Mouse (Mus musculus) forebrain, embryonic 10.5 days (tissue): ENCODE measurements around the gene Rbfox3. TPM values are rescaled to one million over a fixed set of nuclear protein-coding genes. Genes with fewer than 3 reads are reported as not detected.
A peak's percentile ranks its signal among the peaks of the same experiment; 100 is the strongest.

Source experiments
- DNase-seq: peaks from one replicate; pipeline ENCODE4 v3.0.0-alpha.2; 2017; ENCODE audit warnings: low spot score; ENCODE audit errors: extremely low spot score
- H3K27ac ChIP-seq: fragments of 300-500 bp; sonication (generic); 2 replicates; pipeline ENCODE4 v1.5.1; 2016; ENCODE audit warnings: mild to moderate bottlenecking
- H3K27me3 ChIP-seq: fragments of 300-500 bp; sonication (generic); 2 replicates; pipeline ENCODE4 v1.6.1; 2016; ENCODE audit warnings: mild to moderate bottlenecking; ENCODE audit not compliant: poor library complexity, severe bottlenecking
- H3K36me3 ChIP-seq: fragments of 300-500 bp; sonication (generic); replicated peaks from 2 replicates; pipeline ENCODE4 v1.6.1; 2016; ENCODE audit warnings: mild to moderate bottlenecking, moderate library complexity
- H3K4me1 ChIP-seq: fragments of 300-500 bp; sonication (generic); 2 replicates; pipeline ENCODE4 v1.6.1; 2016
- H3K4me3 ChIP-seq: fragments of 300-500 bp; sonication (generic); 2 replicates; pipeline ENCODE4 v1.5.1; 2016; ENCODE audit warnings: mild to moderate bottlenecking, moderate library complexity
- H3K9me3 ChIP-seq: fragments of 300-500 bp; sonication (generic); 2 replicates; pipeline ENCODE4 v1.6.1; 2016; ENCODE audit warnings: mild to moderate bottlenecking, moderate library complexity
- WGBS: fragments of 180-500 bp; shearing (Covaris S2); methylation state at CpG from one replicate; pipeline ENCODE4 v1.1.7; 2016; 5-methylcytosine and 5-hydroxymethylcytosine counted together
- polyA plus RNA-seq: library from polyadenylated mRNA; unstranded; fragments of >200 nt; fragmentation: Nextera tagmentation; extraction: Ambion mirVana; gene quantifications from 2 replicates; pipeline ENCODE4 v1.2.1, GENCODE M21; 2016

Rbfox3 gene
- polyA plus RNA-seq, 1 experiment from 2014 or later: 2.6 TPM

GRCm38 (mm10) chr11:118677277-118677676, 234.1 kb downstream of the Rbfox3 start:
- Histone ChIP-seq H3K4me1 (peaks cover 27% of the 10 kb centered on the region), H3K27me3 (peaks cover 24% of the 10 kb centered on the region), H3K9me3 (no peaks in the 10 kb centered on the region), H3K4me3 (no peak overlapping the region), H3K36me3 (no peaks in the 10 kb centered on the region), H3K27ac (no peak overlapping the region)
- 70% methylated on average over 8 of the region's 8 CpGs for WGBS
- DNase-seq: no peak

DNA sequence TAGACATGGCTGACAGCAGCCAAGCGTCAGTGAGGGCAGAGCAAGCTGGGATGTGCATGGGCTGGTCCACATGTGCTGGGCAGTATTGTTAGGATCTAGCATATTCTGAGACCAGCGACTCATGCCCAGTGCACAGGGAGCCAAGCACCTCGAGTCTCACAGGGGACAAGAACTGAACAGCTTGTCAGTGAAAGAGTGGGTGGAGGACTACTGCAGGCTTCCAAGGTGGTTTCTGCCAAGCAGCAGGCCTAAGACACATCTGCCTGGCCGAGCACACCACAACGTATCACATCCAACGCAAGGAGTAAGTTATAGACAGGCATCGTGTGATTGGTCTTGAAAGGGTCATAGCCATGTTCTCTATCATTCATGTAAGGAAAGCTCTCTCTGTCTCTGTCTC, 235.0 kb downstream of the Rbfox3 start:
- no peak for DNase-seq
- no peak overlapping the region for H3K27ac ChIP-seq
- peaks cover 27% of the 10 kb centered on the region for H3K4me1 ChIP-seq
- no peak overlapping the region for H3K4me3 ChIP-seq
- no peaks in the 10 kb centered on the region for H3K36me3 ChIP-seq
- 86% methylated on average over 7 of the region's 7 CpGs for WGBS
- peaks cover 24% of the 10 kb centered on the region for H3K27me3 ChIP-seq
- no peaks in the 10 kb centered on the region for H3K9me3 ChIP-seq

DNA sequence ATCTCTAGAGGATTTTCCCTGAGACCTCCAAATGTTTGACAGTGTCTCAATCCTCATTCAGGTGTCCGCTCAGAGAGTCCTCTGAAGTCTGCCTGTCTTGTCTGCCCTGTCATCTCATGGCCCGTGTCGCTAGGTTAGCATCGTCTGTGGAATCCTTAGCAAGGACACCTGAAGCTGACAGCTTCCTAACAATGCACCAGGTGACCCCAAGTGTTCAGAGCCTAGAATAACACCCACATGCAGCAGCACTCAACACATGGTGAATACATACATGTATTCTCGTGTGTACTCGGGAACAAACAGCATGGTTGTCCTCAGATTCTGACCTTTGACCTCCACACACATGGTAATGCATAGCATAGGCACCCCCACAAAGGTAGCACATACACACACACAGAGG, 239.4 kb downstream of the Rbfox3 start:
- Histone ChIP-seq H3K9me3 (no peaks in the 10 kb centered on the region), H3K36me3 (no peaks in the 10 kb centered on the region), H3K27ac (no peak overlapping the region), H3K4me1 (peaks cover 8% of the 10 kb centered on the region; the same call in 1 of the 2 replicates), H3K4me3 (no peak overlapping the region), H3K27me3 (no peaks in the 10 kb centered on the region)
- no peak for DNase-seq
- 84% methylated on average over 6 of the region's 6 CpGs for WGBS

- no peaks in the 10 kb centered on the region for H3K36me3 ChIP-seq
- peaks cover 8% of the 10 kb centered on the region for H3K4me1 ChIP-seq
- H3K4me3 ChIP-seq: no peak overlapping the region
- H3K9me3 ChIP-seq: no peaks in the 10 kb centered on the region
- 89% methylated on average over 6 of the region's 6 CpGs for WGBS
- no peaks in the 10 kb centered on the region for H3K27me3 ChIP-seq
- no peak for DNase-seq
- no peak overlapping the region for H3K27ac ChIP-seq
Measured at GRCm38 (mm10) chr11:118671216-118671615, 240.2 kb downstream of the Rbfox3 start.

- Histone ChIP-seq H3K9me3 (no peaks in the 10 kb centered on the region), H3K27me3 (no peaks in the 10 kb centered on the region), H3K4me3 (no peak overlapping the region), H3K36me3 (no peaks in the 10 kb centered on the region), H3K4me1 (peaks cover 14% of the 10 kb centered on the region), H3K27ac (no peak overlapping the region)
- DNase-seq: no peak
- 67% methylated on average over 5 of the region's 5 CpGs for WGBS
Measured at GRCm38 (mm10) chr11:118669820-118670219, 241.6 kb downstream of the Rbfox3 start.

DNA sequence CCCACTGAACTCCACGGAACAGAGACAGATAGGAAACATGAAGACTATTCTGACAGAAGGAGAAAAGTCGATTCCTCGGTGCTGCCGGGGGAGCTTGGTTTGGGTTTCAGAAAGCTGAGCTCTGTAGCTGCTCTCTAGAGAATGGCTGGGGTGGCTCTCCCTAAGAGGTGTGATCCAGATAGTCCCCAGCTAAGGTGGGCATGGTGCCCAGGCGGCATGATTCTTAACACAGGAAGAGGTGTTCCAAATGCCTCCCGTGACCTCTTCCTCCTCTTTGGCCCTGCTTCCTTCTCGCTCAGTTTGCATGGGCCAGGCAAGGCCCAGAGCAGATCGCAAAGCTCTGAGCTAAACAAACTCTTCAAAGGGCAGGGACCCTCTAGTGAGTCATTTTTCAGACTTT, 243.0 kb downstream of the Rbfox3 start:
- 89% methylated on average over 8 of the region's 8 CpGs for WGBS
- Histone ChIP-seq H3K27ac (no peak overlapping the region), H3K4me3 (no peak overlapping the region), H3K36me3 (no peaks in the 10 kb centered on the region), H3K4me1 (peaks cover 14% of the 10 kb centered on the region), H3K27me3 (no peaks in the 10 kb centered on the region), H3K9me3 (no peaks in the 10 kb centered on the region)
- no peak for DNase-seq

- no peak for DNase-seq
- Histone ChIP-seq H3K36me3 (no peaks in the 10 kb centered on the region), H3K27me3 (no peaks in the 10 kb centered on the region), H3K9me3 (no peaks in the 10 kb centered on the region), H3K27ac (no peak overlapping the region), H3K4me3 (no peak overlapping the region), H3K4me1 (peaks cover 14% of the 10 kb centered on the region)
- 65% methylated on average over 1 of the region's 1 CpGs for WGBS
Measured at GRCm38 (mm10) chr11:118667946-118668345, 243.5 kb downstream of the Rbfox3 start.

- H3K36me3 ChIP-seq: no peaks in the 10 kb centered on the region
- 89% methylated on average over 3 of the region's 3 CpGs for WGBS
- H3K27ac ChIP-seq: no peak overlapping the region
- H3K27me3 ChIP-seq: no peaks in the 10 kb centered on the region
- peaks cover 18% of the 10 kb centered on the region for H3K4me1 ChIP-seq
- no peaks in the 10 kb centered on the region for H3K9me3 ChIP-seq
- H3K4me3 ChIP-seq: no peak overlapping the region
- DNase-seq: no peak
Measured at GRCm38 (mm10) chr11:118666172-118666571, 245.2 kb downstream of the Rbfox3 start.

DNA sequence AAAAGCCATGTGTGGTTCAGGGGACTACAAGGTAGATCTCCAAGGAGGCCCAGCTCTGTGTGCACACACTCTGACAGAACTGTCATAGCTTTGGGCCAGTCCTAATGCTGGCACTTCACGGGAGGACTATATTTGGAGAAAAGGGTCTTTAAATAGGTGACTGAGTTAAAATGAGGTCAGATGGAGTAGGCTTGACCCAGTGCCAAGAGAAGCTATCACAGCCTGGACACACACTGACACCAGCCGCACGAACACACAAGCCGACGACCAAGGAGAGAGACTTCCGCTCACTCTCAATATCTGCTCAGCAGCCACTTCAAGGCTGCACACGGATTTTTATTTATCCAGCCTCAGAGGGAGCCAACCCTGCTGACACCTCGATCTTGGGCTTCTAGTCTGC, 248.1 kb downstream of the Rbfox3 start:
- no peak overlapping the region for H3K27ac ChIP-seq

DNA sequence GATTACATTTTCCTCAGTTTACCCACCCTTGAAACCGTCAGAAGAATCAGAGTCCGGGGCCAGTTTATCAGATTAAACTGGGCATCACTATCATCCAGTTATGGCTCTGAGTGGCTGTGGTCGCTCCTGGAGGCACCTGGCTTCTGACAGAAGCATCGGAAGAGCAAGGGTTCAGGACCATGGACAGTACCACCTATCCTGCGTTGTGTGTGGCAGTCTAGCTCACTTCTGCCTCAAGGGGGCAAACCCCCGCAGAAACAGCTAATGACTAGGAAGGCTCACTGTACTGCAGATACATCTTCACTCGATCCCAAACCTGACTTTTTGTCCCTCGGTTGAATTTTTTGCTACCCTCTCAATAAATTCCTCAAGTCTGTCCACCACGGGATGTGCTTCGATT, 252.1 kb downstream of the Rbfox3 start:
- Histone ChIP-seq H3K27me3 (no peaks in the 10 kb centered on the region), H3K27ac (no peak overlapping the region), H3K36me3 (no peaks in the 10 kb centered on the region), H3K4me3 (no peak overlapping the region), H3K4me1 (0 out of 2 replicates have a peak, but pooled peaks cover 6% of the 10 kb centered on the region), H3K9me3 (no peaks in the 10 kb centered on the region)
- DNase-seq: peak; percentile 39
- WGBS: 15% methylated on average over 10 of the region's 10 CpGs

More for the DNA sequence above, 248.1 kb downstream of the Rbfox3 start:
- Histone ChIP-seq H3K4me1 (peaks cover 11% of the 10 kb centered on the region; the same call in 1 of the 2 replicates), H3K36me3 (no peaks in the 10 kb centered on the region), H3K27me3 (no peaks in the 10 kb centered on the region), H3K4me3 (no peak overlapping the region), H3K9me3 (no peaks in the 10 kb centered on the region)
- no peak for DNase-seq
- WGBS: 85% methylated on average over 8 of the region's 8 CpGs

GRCm38 (mm10) chr11:118655833-118656232, 255.6 kb downstream of the Rbfox3 start:
- no peaks in the 10 kb centered on the region for H3K27me3 ChIP-seq
- WGBS: 82% methylated on average over 4 of the region's 4 CpGs
- no peaks in the 10 kb centered on the region for H3K9me3 ChIP-seq
- no peak overlapping the region for H3K4me3 ChIP-seq
- no peak for DNase-seq
- no peaks in the 10 kb centered on the region for H3K36me3 ChIP-seq
- no peak overlapping the region for H3K27ac ChIP-seq
- 0 out of 2 replicates have a peak, but pooled peaks cover 5% of the 10 kb centered on the region for H3K4me1 ChIP-seq

DNA sequence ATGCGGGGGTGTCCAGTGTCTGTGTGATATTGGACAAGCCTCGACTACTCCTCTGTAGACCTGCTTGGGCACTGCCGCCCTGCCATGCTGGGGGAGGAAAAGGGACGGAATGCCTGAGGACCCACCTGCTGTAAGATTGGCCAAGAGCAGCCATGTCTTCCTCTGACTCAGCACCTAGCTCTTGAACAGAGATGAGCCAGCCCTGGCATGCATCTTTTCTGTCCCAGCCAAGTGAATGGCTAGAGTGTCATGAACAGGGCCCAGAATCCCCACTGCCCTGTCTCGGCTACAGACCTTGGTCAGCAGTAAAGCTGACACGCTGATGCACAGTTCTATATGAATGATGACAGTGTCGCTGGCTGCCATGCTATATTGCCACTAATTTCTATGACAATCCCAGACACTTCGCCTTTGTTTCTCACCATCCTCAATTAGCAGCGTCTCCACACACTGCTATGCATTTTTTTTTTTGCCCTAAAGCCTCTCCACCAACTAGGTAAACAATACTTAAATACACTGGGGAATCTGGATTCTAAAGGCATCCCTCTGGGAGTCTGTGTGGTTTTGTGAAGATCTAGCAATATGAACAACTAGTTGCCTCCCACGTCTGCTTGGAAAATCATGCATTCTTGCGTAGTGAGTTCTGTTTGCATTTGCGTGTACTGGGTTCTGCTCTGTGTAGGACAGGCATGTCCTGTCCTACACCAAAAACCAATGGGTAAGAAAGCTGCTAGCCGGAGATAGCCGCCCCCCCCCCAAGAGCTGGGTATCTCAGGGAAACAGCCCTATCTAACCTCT, 257.7 kb downstream of the Rbfox3 start:
- Histone ChIP-seq H3K4me3 (no peak overlapping the region), H3K9me3 (no peaks in the 10 kb centered on the region), H3K36me3 (no peaks in the 10 kb centered on the region), H3K4me1 (0 out of 2 replicates have a peak, but pooled peaks cover 5% of the 10 kb centered on the region), H3K27ac (no peak overlapping the region), H3K27me3 (no peaks in the 10 kb centered on the region)
- WGBS: 91% methylated on average over 14 of the region's 14 CpGs
- DNase-seq: no peak

- Histone ChIP-seq H3K27me3 (no peaks in the 10 kb centered on the region), H3K9me3 (no peaks in the 10 kb centered on the region), H3K27ac (no peak overlapping the region), H3K4me1 (0 out of 2 replicates have a peak, but pooled peaks cover 5% of the 10 kb centered on the region), H3K36me3 (no peaks in the 10 kb centered on the region), H3K4me3 (no peak overlapping the region)
- 89% methylated on average over 13 of the region's 13 CpGs for WGBS
- DNase-seq: no peak
Measured at GRCm38 (mm10) chr11:118652401-118653240, 258.8 kb downstream of the Rbfox3 start.
